Mouse (Mus musculus): ENCODE data around the gene Moap1. TPM values are rescaled to one million over a fixed set of nuclear protein-coding genes. Genes with fewer than 3 reads are reported as not detected.
A peak's percentile ranks its signal among the peaks of the same experiment; 100 is the strongest.

The Moap1 gene
- polyA plus RNA-seq (2011; ENCODE audit: insufficient read depth, insufficient read length, low replicate concordance, missing spikeins): not detected in 2 replicates

DNA sequence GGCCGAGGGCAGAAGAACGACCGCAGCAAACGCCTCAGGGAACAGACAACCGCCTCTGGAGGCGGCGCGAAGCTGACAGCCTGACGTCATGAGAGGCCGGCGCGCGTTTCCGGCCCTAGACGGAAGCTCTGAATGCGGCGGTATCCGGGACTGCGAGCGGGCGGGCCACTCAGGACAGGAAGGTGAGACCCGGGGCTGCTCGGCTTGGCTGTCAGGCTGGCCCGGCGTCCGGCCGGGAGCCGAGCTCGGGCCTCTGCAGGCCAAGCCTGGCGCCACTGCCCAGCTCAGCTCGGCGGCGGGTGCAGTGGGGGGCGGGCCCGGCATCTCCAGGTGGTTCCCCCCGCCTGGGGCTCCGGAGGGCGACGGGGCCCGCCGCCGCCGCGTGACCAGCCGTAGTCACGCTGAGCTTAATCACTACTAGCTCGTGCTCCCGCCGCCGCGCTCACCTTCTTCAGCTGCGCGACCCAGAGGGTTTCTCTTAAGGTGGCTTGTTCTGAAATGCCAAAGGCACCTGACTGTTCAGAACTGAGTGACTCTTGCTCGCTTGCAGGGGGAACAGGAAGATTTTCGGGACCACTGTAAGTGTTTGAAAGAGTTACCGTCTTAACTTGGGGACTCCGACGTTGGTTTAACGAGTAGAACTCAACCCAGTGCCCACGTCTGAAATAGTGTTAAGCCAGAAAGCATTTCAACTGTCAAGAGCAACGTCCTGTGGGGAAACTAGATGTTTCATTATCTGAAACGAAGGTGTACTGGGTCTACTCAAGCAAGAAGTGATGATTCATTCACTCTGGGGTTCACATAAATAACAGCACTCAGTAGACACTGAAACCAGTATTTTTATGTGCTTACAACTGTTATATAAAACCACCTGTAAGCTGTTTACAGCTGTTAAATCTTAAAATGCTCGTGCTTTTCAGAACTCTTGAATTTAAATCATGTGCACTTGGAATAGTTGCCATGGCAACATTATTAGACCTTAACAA is at the start of gene Moap1, which contains the start of gene Tmem251:
Gene Moap1, minus strand, starts transcription at position 73 of the 986 bp plus-strand sequence.
Gene Tmem251, plus strand, starts transcription at position 174 of the 986 bp plus-strand sequence.
- WGBS: under 1% methylated on average over 63 of the region's 63 CpGs
- Histone ChIP-seq H3K4me1 (ENCODE audit: control insufficient read depth, insufficient read depth, low read length) (peaks cover 2% of the 10 kb centered on the region; the same call in 1 of the 2 replicates), H3K4me3 (replicated peaks; ENCODE audit: control insufficient read depth, low read depth, low read length) (peak within 1 kb of the TSS; percentile 85), H3K27ac (ENCODE audit: control insufficient read depth, insufficient read depth, low read depth, low read length, poor library complexity) (peak within 1 kb of the TSS; percentile 98)
- peak; percentile 59; the same call in 1 of the 2 replicates for TF ChIP-seq POLR2A (IDR thresholded peaks at IDR 0.05; ENCODE audit: borderline replicate concordance, control insufficient read depth, low read depth, low read length)
- no peak for TF ChIP-seq CTCF (IDR thresholded peaks at IDR 0.05; ENCODE audit: control insufficient read depth, insufficient read depth, low read length)

DNA sequence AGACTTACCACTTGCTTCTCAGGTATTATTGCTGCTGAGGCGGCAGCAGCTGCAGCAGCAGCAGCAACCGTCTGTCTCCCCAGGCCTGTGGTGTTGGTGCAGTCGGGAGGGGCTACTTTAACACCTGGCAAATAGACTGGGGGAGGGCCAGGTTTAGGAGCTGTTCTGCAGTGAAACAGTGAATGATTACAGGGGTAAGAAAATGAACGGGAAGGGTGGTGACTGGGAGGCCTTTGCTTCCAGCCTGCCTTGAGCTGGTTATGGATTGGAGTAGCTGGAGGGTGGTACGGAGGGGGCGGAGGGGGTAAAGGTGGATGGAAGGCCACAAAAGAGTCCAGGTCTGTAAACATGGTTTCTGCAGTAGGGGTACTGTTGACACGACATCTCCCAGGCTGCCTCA is 44.5 kb upstream of the Moap1 start:
- no peaks in the 10 kb centered on the region for H3K4me1 ChIP-seq (ENCODE audit: control insufficient read depth, insufficient read depth, low read length)
- TF ChIP-seq POLR2A (IDR thresholded peaks at IDR 0.05; ENCODE audit: borderline replicate concordance, control insufficient read depth, low read depth, low read length) (no peak), CTCF (IDR thresholded peaks at IDR 0.05; ENCODE audit: control insufficient read depth, insufficient read depth, low read length) (no peak)
- H3K4me3 ChIP-seq (replicated peaks; ENCODE audit: control insufficient read depth, low read depth, low read length): no peak overlapping the region
- no peak overlapping the region for H3K27ac ChIP-seq (ENCODE audit: control insufficient read depth, insufficient read depth, low read depth, low read length, poor library complexity)
- 84% methylated on average over 7 of the region's 7 CpGs for WGBS

DNA sequence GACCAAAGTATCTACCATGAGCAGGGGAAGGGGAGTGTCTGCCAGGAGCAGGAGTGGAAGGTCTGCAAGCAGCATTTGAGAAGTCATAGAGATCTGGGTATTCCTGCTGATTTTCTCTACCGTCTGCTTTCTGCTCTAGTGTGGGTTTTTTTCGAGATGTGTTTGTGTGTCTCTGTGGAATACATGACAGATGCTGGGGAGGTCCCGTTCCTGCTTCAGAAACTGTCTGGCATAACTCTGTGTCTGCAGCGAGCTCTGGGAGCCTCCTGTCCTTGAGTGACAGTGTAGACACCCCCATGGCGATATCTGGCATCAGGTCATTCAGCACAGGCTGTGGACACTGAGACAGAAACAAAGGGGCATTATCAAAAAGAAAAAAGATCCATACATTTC is 42.1 kb upstream of the Moap1 start:
- H3K4me3 ChIP-seq (replicated peaks; ENCODE audit: control insufficient read depth, low read depth, low read length): peak overlapping the region; percentile 0
- 81% methylated on average over 5 of the region's 5 CpGs for WGBS
- peak overlapping the region; percentile 42; the same call in 1 of the 2 replicates for H3K27ac ChIP-seq (ENCODE audit: control insufficient read depth, insufficient read depth, low read depth, low read length, poor library complexity)
- no peaks in the 10 kb centered on the region for H3K4me1 ChIP-seq (ENCODE audit: control insufficient read depth, insufficient read depth, low read length)
- TF ChIP-seq CTCF (IDR thresholded peaks at IDR 0.05; ENCODE audit: control insufficient read depth, insufficient read depth, low read length) (no peak), POLR2A (IDR thresholded peaks at IDR 0.05; ENCODE audit: borderline replicate concordance, control insufficient read depth, low read depth, low read length) (no peak)

DNA sequence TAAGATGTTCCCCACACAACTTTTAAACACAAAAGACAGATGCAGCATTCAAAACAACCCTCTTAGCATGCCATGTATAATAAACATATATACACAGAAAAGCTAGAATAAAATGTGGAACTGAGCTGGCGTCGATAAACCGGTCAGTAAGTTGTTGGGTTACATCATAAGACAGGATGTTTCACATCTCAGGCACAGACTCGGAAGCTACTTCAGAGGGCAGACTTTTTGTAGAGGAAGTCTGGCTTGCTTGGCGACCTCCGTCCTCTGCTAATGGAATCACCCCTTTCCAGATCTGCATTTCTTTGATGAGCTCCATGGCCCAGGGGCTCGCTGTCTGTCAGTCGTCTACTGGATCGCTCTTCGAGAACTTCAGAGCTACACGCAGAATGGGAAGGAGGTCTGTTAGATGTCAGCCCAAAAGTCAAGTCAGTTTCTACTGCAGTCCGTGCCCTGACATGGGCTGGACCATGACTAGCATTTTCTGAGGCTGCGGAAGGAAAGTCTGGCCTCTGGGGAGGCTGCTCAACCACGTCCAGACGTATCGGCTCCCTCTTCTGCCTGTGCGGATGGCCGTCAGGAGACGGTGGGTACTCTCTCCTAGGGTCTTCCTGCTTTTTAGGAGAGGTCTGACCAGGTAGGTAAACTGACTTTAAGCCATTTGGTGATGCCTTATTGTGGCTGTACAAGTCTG is 41.6 kb upstream of the Moap1 start:
- 58% methylated on average over 19 of the region's 19 CpGs for WGBS
- Histone ChIP-seq H3K4me1 (ENCODE audit: control insufficient read depth, insufficient read depth, low read length) (no peaks in the 10 kb centered on the region), H3K4me3 (replicated peaks; ENCODE audit: control insufficient read depth, low read depth, low read length) (peak overlapping the region; percentile 0), H3K27ac (ENCODE audit: control insufficient read depth, insufficient read depth, low read depth, low read length, poor library complexity) (peak overlapping the region; percentile 42)
- TF ChIP-seq POLR2A (IDR thresholded peaks at IDR 0.05; ENCODE audit: borderline replicate concordance, control insufficient read depth, low read depth, low read length) (no peak), CTCF (IDR thresholded peaks at IDR 0.05; ENCODE audit: control insufficient read depth, insufficient read depth, low read length) (no peak)

DNA sequence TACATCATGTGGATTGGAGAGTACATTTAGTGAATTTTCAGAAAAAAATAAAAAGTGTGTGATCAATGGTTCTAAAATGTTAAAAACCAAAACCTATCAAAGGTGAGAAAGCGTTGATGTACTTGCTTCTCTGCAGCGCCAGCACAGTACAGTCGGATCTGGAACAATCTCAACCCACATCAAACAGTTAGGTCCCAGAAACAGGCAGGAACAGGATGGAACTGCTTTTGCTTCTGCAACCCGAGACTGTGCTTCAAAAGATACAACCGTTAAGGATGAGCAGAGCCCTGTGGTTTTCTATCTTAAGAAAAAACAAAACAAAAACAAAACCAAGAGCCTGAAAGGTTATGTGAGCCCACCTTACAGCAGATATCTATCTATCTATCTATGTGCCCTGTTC is 39.4 kb upstream of the Moap1 start:
- no peak overlapping the region for H3K4me3 ChIP-seq (replicated peaks; ENCODE audit: control insufficient read depth, low read depth, low read length)
- H3K4me1 ChIP-seq (ENCODE audit: control insufficient read depth, insufficient read depth, low read length): no peaks in the 10 kb centered on the region
- TF ChIP-seq POLR2A (IDR thresholded peaks at IDR 0.05; ENCODE audit: borderline replicate concordance, control insufficient read depth, low read depth, low read length) (no peak), CTCF (IDR thresholded peaks at IDR 0.05; ENCODE audit: control insufficient read depth, insufficient read depth, low read length) (no peak)
- no peak overlapping the region for H3K27ac ChIP-seq (ENCODE audit: control insufficient read depth, insufficient read depth, low read depth, low read length, poor library complexity)
- WGBS: 85% methylated on average over 5 of the region's 5 CpGs

DNA sequence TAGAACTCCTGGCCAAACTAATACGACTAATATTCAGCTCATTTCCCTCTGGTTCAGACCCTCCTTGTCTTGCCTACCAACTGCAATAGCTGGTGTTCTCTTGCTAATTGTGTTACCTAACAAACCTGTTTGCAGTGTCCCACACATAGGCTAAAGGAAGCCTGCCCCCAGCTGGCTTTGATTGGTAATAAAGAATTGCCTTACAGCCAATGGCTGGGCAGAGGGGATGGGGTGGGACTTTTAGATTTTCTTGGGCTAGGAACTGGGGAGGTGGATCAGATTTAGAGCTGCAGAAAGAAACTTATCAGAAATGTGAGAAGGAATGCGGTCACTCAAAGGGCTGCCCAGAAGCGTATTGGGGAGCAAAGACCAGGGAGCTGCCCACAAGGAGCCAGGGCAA is 36.0 kb upstream of the Moap1 start:
- TF ChIP-seq POLR2A (IDR thresholded peaks at IDR 0.05; ENCODE audit: borderline replicate concordance, control insufficient read depth, low read depth, low read length) (no peak), CTCF (IDR thresholded peaks at IDR 0.05; ENCODE audit: control insufficient read depth, insufficient read depth, low read length) (no peak)
- H3K4me1 ChIP-seq (ENCODE audit: control insufficient read depth, insufficient read depth, low read length): no peaks in the 10 kb centered on the region
- WGBS: 73% methylated on average over 3 of the region's 3 CpGs
- no peak overlapping the region for H3K4me3 ChIP-seq (replicated peaks; ENCODE audit: control insufficient read depth, low read depth, low read length)
- H3K27ac ChIP-seq (ENCODE audit: control insufficient read depth, insufficient read depth, low read depth, low read length, poor library complexity): no peak overlapping the region

DNA sequence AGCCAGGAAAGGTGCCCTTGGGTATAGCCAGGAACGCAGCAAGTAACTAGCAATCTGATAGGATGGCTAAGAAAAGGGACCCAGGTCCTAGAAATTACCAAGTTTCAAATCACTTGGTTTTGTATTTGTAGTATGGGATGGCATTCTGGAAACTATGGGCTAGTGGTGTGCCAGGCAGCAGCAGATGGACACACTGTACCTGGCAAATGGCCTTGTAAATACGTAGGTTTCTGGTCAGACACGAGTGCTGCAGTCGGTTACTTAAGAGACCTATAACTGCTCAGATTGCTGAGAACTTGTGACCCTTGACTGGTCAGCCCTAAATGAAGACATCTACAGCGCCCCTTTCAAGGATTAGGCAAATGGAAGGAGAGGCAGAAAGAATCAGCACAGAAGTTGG is 34.7 kb upstream of the Moap1 start:
- Histone ChIP-seq H3K4me1 (ENCODE audit: control insufficient read depth, insufficient read depth, low read length) (no peaks in the 10 kb centered on the region), H3K4me3 (replicated peaks; ENCODE audit: control insufficient read depth, low read depth, low read length) (no peak overlapping the region), H3K27ac (ENCODE audit: control insufficient read depth, insufficient read depth, low read depth, low read length, poor library complexity) (no peak overlapping the region)
- TF ChIP-seq POLR2A (IDR thresholded peaks at IDR 0.05; ENCODE audit: borderline replicate concordance, control insufficient read depth, low read depth, low read length) (no peak), CTCF (IDR thresholded peaks at IDR 0.05; ENCODE audit: control insufficient read depth, insufficient read depth, low read length) (no peak)
- 90% methylated on average over 5 of the region's 5 CpGs for WGBS

DNA sequence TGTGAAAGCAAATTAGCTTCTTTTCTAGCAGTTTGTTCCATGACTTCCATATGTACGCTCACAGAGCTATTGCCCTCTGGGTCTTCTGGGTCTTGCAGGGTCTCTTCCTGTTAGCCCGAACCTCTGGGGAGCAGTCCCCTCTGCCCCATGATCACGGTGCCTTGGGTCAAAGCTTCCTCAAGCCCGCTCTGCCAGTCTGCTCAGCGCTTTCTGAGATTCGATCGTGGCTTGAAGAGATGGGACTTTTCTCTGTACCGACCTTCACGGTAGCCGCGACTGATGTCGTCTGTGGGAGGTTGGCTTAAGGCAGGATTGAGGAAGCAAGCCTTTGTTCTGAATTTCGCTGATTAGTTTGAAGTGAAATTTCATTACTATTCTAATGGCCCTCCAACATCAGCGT is 32.6 kb upstream of the Moap1 start:
- Histone ChIP-seq H3K27ac (ENCODE audit: control insufficient read depth, insufficient read depth, low read depth, low read length, poor library complexity) (no peak overlapping the region; the same call in 1 of the 2 replicates), H3K4me3 (replicated peaks; ENCODE audit: control insufficient read depth, low read depth, low read length) (no peak overlapping the region), H3K4me1 (ENCODE audit: control insufficient read depth, insufficient read depth, low read length) (no peaks in the 10 kb centered on the region)
- no peak for TF ChIP-seq POLR2A (IDR thresholded peaks at IDR 0.05; ENCODE audit: borderline replicate concordance, control insufficient read depth, low read depth, low read length)
- no peak for TF ChIP-seq CTCF (IDR thresholded peaks at IDR 0.05; ENCODE audit: control insufficient read depth, insufficient read depth, low read length)
- WGBS: 91% methylated on average over 14 of the region's 14 CpGs

Measured in bone marrow, adult 2 months (tissue).